Mouse (Mus musculus) testis, adult 2 months (tissue): Measurements from ENCODE around the gene Dctn1. TPM values are rescaled to one million over a fixed set of nuclear protein-coding genes. Genes with fewer than 3 reads are reported as not detected.

Experiments used
- H3K27ac ChIP-seq: fragments of 200-500 bp; 2 replicates; pipeline ENCODE4 v1.5.1; 2012; ENCODE audit warnings: low read depth, low read length; ENCODE audit not compliant: control insufficient read depth, insufficient read depth
- H3K27me3 ChIP-seq: fragments of 200-500 bp; 2 replicates; pipeline ENCODE4 v1.6.1; 2012; ENCODE audit warnings: mild to moderate bottlenecking, low read length, moderate library complexity; ENCODE audit not compliant: control insufficient read depth, insufficient read depth
- H3K36me3 ChIP-seq: fragments of 200-500 bp; 2 replicates; pipeline ENCODE4 v1.6.1; 2012; ENCODE audit warnings: mild to moderate bottlenecking, low read length; ENCODE audit not compliant: control insufficient read depth, insufficient read depth
- H3K4me1 ChIP-seq: fragments of 200-500 bp; 2 replicates; pipeline ENCODE4 v1.6.1; 2012; ENCODE audit warnings: low read length; ENCODE audit not compliant: control insufficient read depth, insufficient read depth
- H3K4me3 ChIP-seq: fragments of 200-500 bp; 2 replicates; pipeline ENCODE4 v1.5.1; 2012; ENCODE audit warnings: low read depth, mild to moderate bottlenecking, low read length, moderate library complexity, mixed read lengths; ENCODE audit not compliant: control insufficient read depth
- CTCF ChIP-seq: fragments of 200-500 bp; IDR thresholded peaks from 2 replicates; pipeline ENCODE4 v1.5.1; 2012; ENCODE audit warnings: low read depth, mild to moderate bottlenecking, inconsistent platforms, low read length, moderate library complexity; ENCODE audit not compliant: control insufficient read depth, insufficient read depth, insufficient replicate concordance
- POLR2A ChIP-seq: fragments of 200-500 bp; IDR thresholded peaks from 2 replicates; pipeline ENCODE4 v1.6.1; 2012; ENCODE audit warnings: low read depth, mild to moderate bottlenecking, inconsistent platforms, low read length, moderate library complexity; ENCODE audit not compliant: control insufficient read depth
- polyA plus RNA-seq: library from polyadenylated mRNA; depleted of rRNA; stranded (reverse); fragments of >200 nt; gene quantifications from 2 replicates; pipeline ENCODE4 v1.2.3, GENCODE M21; 2012

The Dctn1 gene
- polyA plus RNA-seq, 1 experiment = 49.3 TPM

DNA sequence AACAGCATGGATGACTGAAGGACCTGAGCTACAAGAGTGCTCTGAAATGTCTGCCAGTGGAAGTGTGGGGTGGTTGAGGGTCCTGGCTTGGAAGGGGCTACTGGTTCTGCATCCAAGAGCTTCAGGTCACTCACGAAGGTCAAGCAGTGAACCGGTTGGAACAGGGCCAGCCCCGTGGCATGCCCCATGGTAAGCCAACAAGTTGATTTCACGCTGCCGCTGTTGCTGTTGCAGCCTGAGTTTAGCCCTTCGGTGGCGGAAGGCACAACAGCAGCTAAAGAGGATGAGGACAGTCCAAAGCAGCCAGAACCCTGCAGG, 46.0 kb upstream of the Dctn1 start:
- Histone ChIP-seq H3K4me3 (no peak overlapping the region), H3K4me1 (peaks cover 28% of the 10 kb centered on the region), H3K36me3 (no peaks in the 10 kb centered on the region; the same call in 1 of the 2 replicates), H3K27ac (no peak overlapping the region), H3K27me3 (no peaks in the 10 kb centered on the region)
- 0 out of 2 replicates have a peak, but pooled peaks have one; percentile 21 for TF ChIP-seq POLR2A
- TF ChIP-seq CTCF = no peak

DNA sequence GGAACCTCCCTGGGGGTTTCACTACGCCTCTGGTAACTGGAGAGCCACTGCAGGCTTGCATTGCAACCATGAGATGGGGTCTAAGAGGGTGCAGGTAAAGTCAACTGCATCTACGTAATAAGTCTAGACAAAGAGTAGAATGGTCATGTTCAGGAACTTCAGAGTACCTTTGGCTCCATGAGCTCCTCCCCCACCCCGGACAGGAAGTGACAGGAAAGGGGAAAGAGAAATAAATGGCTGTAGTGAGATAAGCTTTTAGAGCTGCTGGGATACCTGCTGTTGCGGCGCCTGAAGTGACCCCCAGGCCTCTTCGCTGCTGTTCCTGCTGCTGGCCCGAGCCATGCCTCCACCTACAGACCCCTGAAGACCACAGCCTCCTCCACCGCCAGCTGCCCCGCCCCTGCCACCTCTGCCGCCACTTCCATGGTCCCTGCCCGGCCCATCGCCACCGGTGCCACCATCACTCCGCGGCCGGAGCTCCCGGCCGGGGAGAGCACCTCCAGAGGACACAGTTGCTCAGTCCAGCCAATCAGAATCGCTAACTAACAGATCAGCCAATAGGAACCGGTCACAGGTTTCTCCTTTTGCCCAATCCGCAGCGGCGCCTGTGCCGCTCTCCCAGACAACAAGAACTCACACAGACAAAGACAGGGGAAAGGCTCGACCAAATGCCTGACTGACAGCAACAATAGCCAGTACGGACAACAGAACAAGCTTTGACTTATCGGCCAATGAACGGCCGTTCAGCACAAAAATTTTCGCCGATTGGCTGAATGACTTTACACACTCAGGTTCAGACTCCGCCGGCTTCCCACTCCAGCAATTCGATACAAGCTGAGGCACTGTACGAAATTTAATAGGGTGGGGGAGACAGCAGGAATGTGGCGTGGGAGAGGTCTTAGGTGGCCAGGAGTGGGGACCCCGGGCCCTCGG, 44.5 kb upstream of the Dctn1 start, which contains the start of gene Wbp1:
TSS of gene Wbp1 (minus strand) at position 630 of the 933 bp plus-strand sequence.
- Histone ChIP-seq H3K4me1 (peaks cover 23% of the 10 kb centered on the region), H3K36me3 (no peaks in the 10 kb centered on the region; the same call in 1 of the 2 replicates), H3K4me3 (peak within 1 kb of the TSS; percentile 91), H3K27me3 (no peaks in the 10 kb centered on the region), H3K27ac (peak within 1 kb of the TSS; percentile 79)
- TF ChIP-seq CTCF (no peak), POLR2A (peak; percentile 62; the same call in 1 of the 2 replicates)

DNA sequence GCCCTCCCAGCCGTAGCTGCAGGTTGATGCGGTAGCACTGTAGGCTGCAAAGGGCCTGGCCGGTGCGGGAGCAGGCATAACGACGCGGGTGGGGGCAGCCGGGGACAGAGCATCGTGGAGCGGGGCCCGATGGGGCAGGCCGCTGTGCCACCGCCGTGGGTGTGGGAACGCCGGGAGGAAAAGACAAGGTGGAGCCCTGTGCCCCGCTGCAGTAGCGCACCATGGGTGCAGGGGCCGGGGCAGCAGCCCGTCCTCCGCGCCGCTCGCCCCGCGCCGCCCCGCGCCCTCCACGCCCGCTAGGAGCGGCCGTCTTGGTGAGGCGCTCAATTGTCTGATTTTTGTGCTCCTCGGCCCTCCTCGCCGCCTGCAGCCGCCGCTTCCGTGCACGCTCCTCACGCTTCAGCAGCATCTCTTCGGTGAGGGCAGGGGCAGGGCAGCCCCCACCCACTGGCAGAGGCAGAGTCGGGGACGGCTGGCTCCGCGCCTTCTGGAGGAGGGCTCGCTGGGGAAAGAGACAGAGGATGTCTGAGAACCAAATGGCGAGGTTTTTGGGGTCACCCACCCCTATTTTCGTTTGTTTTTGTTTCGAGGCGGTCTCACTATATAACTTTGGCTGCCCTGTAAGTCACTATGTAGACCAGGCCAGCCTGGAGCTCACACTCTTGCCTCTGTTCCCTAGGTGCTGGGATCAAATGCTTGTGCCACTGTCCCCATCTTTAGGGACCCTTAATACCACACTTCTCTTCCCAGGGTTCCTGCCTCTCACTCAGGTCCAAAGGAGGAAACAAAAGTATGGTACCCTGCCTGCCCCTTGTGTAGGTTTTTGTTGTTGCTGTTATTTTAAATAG, 43.6 kb upstream of the Dctn1 start:
- peak overlapping the region; percentile 91 for H3K4me3 ChIP-seq
- no peak for TF ChIP-seq CTCF
- TF ChIP-seq POLR2A = no peak
- no peaks in the 10 kb centered on the region for H3K27me3 ChIP-seq
- no peaks in the 10 kb centered on the region; the same call in 1 of the 2 replicates for H3K36me3 ChIP-seq
- H3K4me1 ChIP-seq = peaks cover 22% of the 10 kb centered on the region
- peak overlapping the region; percentile 70 for H3K27ac ChIP-seq

DNA sequence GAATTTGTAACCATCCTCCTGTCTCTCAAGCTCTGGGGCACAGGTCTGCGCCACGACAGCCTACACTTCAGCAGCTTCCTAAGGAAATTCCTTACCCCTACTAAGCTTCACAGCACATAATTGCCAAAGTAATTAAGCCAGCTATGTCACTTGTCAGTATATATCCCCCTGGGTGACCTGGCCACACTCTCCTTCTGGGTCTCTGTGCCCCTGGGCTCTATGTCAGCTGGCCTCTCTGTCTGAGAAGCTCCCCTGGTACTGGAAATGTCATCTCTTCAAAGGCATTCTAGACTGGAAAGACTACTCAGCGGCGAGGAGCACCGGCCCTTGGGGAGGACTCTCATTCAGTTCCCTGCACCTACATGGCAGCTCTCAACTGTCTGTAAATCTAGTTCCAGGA, 42.8 kb upstream of the Dctn1 start:
- no peaks in the 10 kb centered on the region for H3K27me3 ChIP-seq
- no peak overlapping the region for H3K27ac ChIP-seq
- TF ChIP-seq POLR2A (no peak), CTCF (no peak)
- peaks cover 22% of the 10 kb centered on the region for H3K4me1 ChIP-seq
- H3K4me3 ChIP-seq = peak overlapping the region; percentile 23
- H3K36me3 ChIP-seq = no peaks in the 10 kb centered on the region

DNA sequence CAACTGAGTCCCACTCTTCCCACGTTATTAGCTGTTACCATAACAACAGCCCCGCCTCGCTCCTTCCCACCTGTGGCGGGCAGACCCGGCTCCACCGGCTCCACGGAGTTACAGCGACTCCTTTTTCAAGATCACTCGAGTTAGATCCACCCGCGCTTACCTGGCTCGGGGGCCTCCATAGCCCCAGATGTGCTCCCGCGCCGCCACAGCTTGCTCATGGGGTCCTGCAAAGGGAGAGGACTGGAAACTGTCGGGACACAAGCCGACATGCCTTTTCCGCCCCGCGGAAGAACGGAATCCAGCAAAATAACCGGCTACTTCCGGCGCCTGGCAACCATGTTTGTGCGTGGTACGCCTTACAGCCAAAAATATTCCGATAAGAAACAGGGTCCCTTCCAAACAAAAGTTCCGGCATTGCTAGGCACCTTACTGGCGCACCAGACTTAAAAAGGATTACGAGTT, 40.8 kb upstream of the Dctn1 start:
- Histone ChIP-seq H3K27ac (peak overlapping the region; percentile 82), H3K27me3 (no peaks in the 10 kb centered on the region), H3K36me3 (no peaks in the 10 kb centered on the region), H3K4me1 (peaks cover 22% of the 10 kb centered on the region), H3K4me3 (peak overlapping the region; percentile 95)
- TF ChIP-seq POLR2A (peak; percentile 96), CTCF (no peak)

DNA sequence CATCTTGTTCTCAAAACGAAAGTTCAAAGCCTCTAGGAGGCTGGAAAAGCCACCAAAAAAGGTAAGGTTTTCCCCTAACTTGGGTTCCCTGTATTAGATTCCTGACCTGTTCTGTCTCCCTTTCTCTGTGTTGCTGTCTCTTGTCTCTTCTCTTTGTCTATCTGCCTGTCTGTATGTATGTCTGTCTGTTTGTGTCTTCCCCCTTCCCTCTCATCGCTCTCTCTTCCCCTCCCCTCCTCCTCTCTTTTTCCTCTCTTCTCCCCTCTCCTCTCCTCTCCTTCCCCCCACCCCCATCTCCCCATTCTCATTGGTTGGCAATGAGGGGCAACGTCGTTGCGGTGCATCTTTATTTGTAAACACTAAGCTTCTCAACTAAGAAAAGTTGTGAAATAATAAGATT, 40.4 kb upstream of the Dctn1 start, which contains the start of gene Ino80b:
TSS of gene Ino80b (minus strand) at position 101 of the 400 bp plus-strand sequence.
- no peaks in the 10 kb centered on the region for H3K27me3 ChIP-seq
- peaks cover 22% of the 10 kb centered on the region for H3K4me1 ChIP-seq
- peak within 1 kb of the TSS; percentile 95 for H3K4me3 ChIP-seq
- H3K36me3 ChIP-seq = no peaks in the 10 kb centered on the region
- no peak for TF ChIP-seq CTCF
- no peak for TF ChIP-seq POLR2A
- peak within 1 kb of the TSS; percentile 82 for H3K27ac ChIP-seq
